Comparison of ENCODE assay signal across 8 mouse cellular contexts in genomic region chr7:131553771-131554175, GRCm38 (mm10). TPM values are rescaled to one million over a fixed set of nuclear protein-coding genes. Genes with fewer than 3 reads are reported as not detected.
DNase-seq lines count a peak whose midpoint lies in the region; ATAC-seq and TF ChIP-seq lines count a peak whose summit lies in the region.

No protein-coding gene starts in this region.

- H3K27ac ChIP-seq in heart, adult 2 months, result no peak overlapping the region
- no peak overlapping the region for H3K27ac ChIP-seq in limb, embryonic 12.5 days
- H3K27ac ChIP-seq in midbrain, embryonic 16.5 days (ENCODE audit: low read length), result no peak overlapping the region

- no peak for TF ChIP-seq CTCF in heart, adult 2 months (IDR thresholded peaks at IDR 0.05)

- H3K36me3 ChIP-seq in heart, adult 2 months (ENCODE audit: control insufficient read depth, insufficient read depth, low read length), result no peaks in the 10 kb centered on the region
- no peaks in the 10 kb centered on the region for H3K36me3 ChIP-seq in limb, embryonic 12.5 days
- H3K36me3 ChIP-seq in midbrain, embryonic 16.5 days (ENCODE audit: control insufficient read depth, insufficient read depth, low read length), result no peaks in the 10 kb centered on the region

- 1% methylated on average over 39 of the region's 39 CpGs for WGBS in heart, adult 2 months
- WGBS in limb, embryonic 12.5 days, result 1% methylated on average over 39 of the region's 39 CpGs
- WGBS in midbrain, embryonic 16.5 days, result 0% methylated on average over 38 of the region's 39 CpGs

- peak overlapping the region; percentile 65 for H3K4me2 ChIP-seq in limb, embryonic 12.5 days
- H3K4me2 ChIP-seq in midbrain, embryonic 16.5 days (ENCODE audit: low read length), result peak overlapping the region; percentile 28; the same call in 1 of the 2 replicates

- DNase-seq in heart, adult 2 months, result peak; percentile 45 to 54
- DNase-seq in heart, adult 8-10 months (ENCODE audit: low spot score), result no peak
- DNase-seq in adrenal gland, postnatal 25 days, result peak; percentile 51
- peak; percentile 30 to 41 for DNase-seq in heart, postnatal 10 days
- no peak for DNase-seq in layer of hippocampus, adult 8-10 months (ENCODE audit: low spot score in 2 of 2)
- DNase-seq in cerebellum, adult 11 months, result no peak

- H3K4me1 ChIP-seq in heart, adult 2 months (ENCODE audit: control insufficient read depth, insufficient read depth, low read length), result peaks cover 2% of the 10 kb centered on the region; the same call in 1 of the 2 replicates
- peaks cover 29% of the 10 kb centered on the region for H3K4me1 ChIP-seq in limb, embryonic 12.5 days (replicated peaks)
- H3K4me1 ChIP-seq in midbrain, embryonic 16.5 days (ENCODE audit: control insufficient read depth, insufficient read depth, low read length), result peaks cover 9% of the 10 kb centered on the region

- H3K4me3 ChIP-seq in heart, adult 2 months, result peak overlapping the region; percentile 36
- H3K4me3 ChIP-seq in limb, embryonic 12.5 days (replicated peaks), result peak overlapping the region; percentile 42
- H3K4me3 ChIP-seq in midbrain, embryonic 16.5 days (ENCODE audit: low read depth, low read length), result peak overlapping the region; percentile 21

- no peak for TF ChIP-seq POLR2A in heart, adult 2 months (IDR thresholded peaks at IDR 0.05; ENCODE audit: insufficient read depth, low read depth, low read length)

- ATAC-seq in limb, embryonic 12.5 days (ENCODE audit: insufficient number of reproducible peaks, insufficient read depth, low FRiP score, low TSS enrichment, low read depth), result no peak
- ATAC-seq in midbrain, embryonic 16.5 days, result no peak

- H3K79me2 ChIP-seq in heart, adult 2 months (replicated peaks; ENCODE audit: control insufficient read depth, insufficient read depth, low read length), result no peaks in the 10 kb centered on the region

- intact Hi-C loops in heart, adult 2 months (cut with DNase I), result no loop called here
- intact Hi-C loops in heart, postnatal 10 days (cut with DNase I), result no loop called here

- H3K9ac ChIP-seq in heart, adult 2 months (ENCODE audit: low read depth, low read length), result no peak overlapping the region
- no peak overlapping the region; the same call in 1 of the 2 replicates for H3K9ac ChIP-seq in limb, embryonic 12.5 days (replicated peaks)
- H3K9ac ChIP-seq in midbrain, embryonic 16.5 days (ENCODE audit: low read depth, low read length), result no peak overlapping the region

- TF ChIP-seq EP300 in heart, adult 2 months (IDR thresholded peaks at IDR 0.05; ENCODE audit: insufficient read depth, low read depth, low read length), result no peak

- H3K27me3 ChIP-seq in heart, adult 2 months (ENCODE audit: control insufficient read depth, insufficient read depth, low read length), result peaks cover 52% of the 10 kb centered on the region
- peaks cover 98% of the 10 kb centered on the region for H3K27me3 ChIP-seq in limb, embryonic 12.5 days
- peaks cover 61% of the 10 kb centered on the region for H3K27me3 ChIP-seq in midbrain, embryonic 16.5 days (ENCODE audit: control insufficient read depth, insufficient read depth, low read depth, low read length)

- no peaks in the 10 kb centered on the region for H3K9me3 ChIP-seq in limb, embryonic 12.5 days
- H3K9me3 ChIP-seq in midbrain, embryonic 16.5 days (replicated peaks; ENCODE audit: control insufficient read depth, low read length, poor library complexity, severe bottlenecking), result no peaks in the 10 kb centered on the region

RNA-seq across cellular contexts. Expression of gene Hmx2, which starts 5.2 kb away (rescaled TPM):
- not detected for total RNA-seq in heart, adult 2 months (2021)
- not detected in 2 replicates for polyA plus RNA-seq in heart, adult 2 months (2012; rRNA removed)
- not detected for total RNA-seq in heart, adult 8-10 months (2022)
- total RNA-seq in adrenal gland, postnatal 25 days (2021), result not detected in 2 replicates
- not detected for total RNA-seq in heart, postnatal 10 days (2021)
- not detected in 2 replicates for polyA plus RNA-seq in limb, embryonic 12.5 days (2016; fragmentation: Nextera tagmentation; extraction: Ambion mirVana)
- polyA plus RNA-seq in midbrain, embryonic 16.5 days (2015; fragmentation: Nextera tagmentation; extraction: Ambion mirVana), result 0.57 and 1.7 TPM in 2 replicates
- total RNA-seq in layer of hippocampus, adult 8-10 months (2022), result not detected

RNA-seq across cellular contexts. Expression of gene Bub3, which starts 6.2 kb away (rescaled TPM):
- 10 to 100 TPM; 25.0 to 29.8 TPM for total RNA-seq in heart, adult 2 months (2021)
- polyA plus RNA-seq in heart, adult 2 months (2012; rRNA removed), result 34.5 and 57.8 TPM in 2 replicates
- 10 to 100 TPM; 28.6 to 34.8 (median 29.3) TPM for total RNA-seq in heart, adult 8-10 months (2022)
- total RNA-seq in adrenal gland, postnatal 25 days (2021), result 79.0 and 81.7 TPM in 2 replicates
- total RNA-seq in heart, postnatal 10 days (2021), result 10 to 100 TPM; 45.9 to 48.4 TPM
- 250 and 258 TPM in 2 replicates for polyA plus RNA-seq in limb, embryonic 12.5 days (2016; fragmentation: Nextera tagmentation; extraction: Ambion mirVana)
- 146 and 160 TPM in 2 replicates for polyA plus RNA-seq in midbrain, embryonic 16.5 days (2015; fragmentation: Nextera tagmentation; extraction: Ambion mirVana)
- total RNA-seq in layer of hippocampus, adult 8-10 months (2022), result 10 to 100 TPM; 60.8 to 68.8 (median 62.0) TPM

RNA-seq across cellular contexts. Expression of gene Hmx3, which starts 11.1 kb away (rescaled TPM):
- total RNA-seq in heart, adult 2 months (2021), result not detected
- not detected in 2 replicates for polyA plus RNA-seq in heart, adult 2 months (2012; rRNA removed)
- not detected for total RNA-seq in heart, adult 8-10 months (2022)
- total RNA-seq in adrenal gland, postnatal 25 days (2021), result not detected in 2 replicates
- not detected for total RNA-seq in heart, postnatal 10 days (2021)
- not detected in 2 replicates for polyA plus RNA-seq in limb, embryonic 12.5 days (2016; fragmentation: Nextera tagmentation; extraction: Ambion mirVana)
- polyA plus RNA-seq in midbrain, embryonic 16.5 days (2015; fragmentation: Nextera tagmentation; extraction: Ambion mirVana), result 0.20 and 0.85 TPM in 2 replicates
- not detected for total RNA-seq in layer of hippocampus, adult 8-10 months (2022)

Comparison
In these comparisons a context has a peak if more than half of its experiments do, and no peak if none do; other contexts are left out.
1. DNase-seq: peak in heart, adult 2 months (2 of 2), adrenal gland, postnatal 25 days (single experiment) and heart, postnatal 10 days (2 of 2); none in heart, adult 8-10 months (single experiment), layer of hippocampus, adult 8-10 months (0 of 2) and cerebellum, adult 11 months (single experiment).
2. Peak in every context shown above with its lines, with median percentiles within 50 percentile points of each other: H3K4me3 ChIP-seq.